Mouse (Mus musculus) embryonic facial prominence, embryonic 13.5 days (tissue): Measurements from ENCODE around the gene Zfp426. TPM values are rescaled to one million over a fixed set of nuclear protein-coding genes. Genes with fewer than 3 reads are reported as not detected.

Source experiments
- ATAC-seq: fragments of 200-750 bp; cut with Nextera tagmentation; 2 replicates; pipeline ENCODE4 v1.8.0; 2017; ENCODE audit warnings: low read depth; ENCODE audit not compliant: insufficient number of reproducible peaks, insufficient read depth, low FRiP score, low TSS enrichment
- H3K27ac ChIP-seq: fragments of 300-500 bp; sonication (generic); 2 replicates; pipeline ENCODE4 v1.5.1; 2015; ENCODE audit warnings: moderate library complexity, mild to moderate bottlenecking, inconsistent platforms
- H3K27me3 ChIP-seq: fragments of 300-500 bp; sonication (generic); 2 replicates; pipeline ENCODE4 v1.6.1; 2015; ENCODE audit warnings: mild to moderate bottlenecking, inconsistent platforms
- H3K36me3 ChIP-seq: fragments of 300-500 bp; sonication (generic); 2 replicates; pipeline ENCODE4 v1.6.1; 2015; ENCODE audit warnings: mild to moderate bottlenecking, inconsistent platforms
- H3K4me1 ChIP-seq: fragments of 300-500 bp; sonication (generic); 2 replicates; pipeline ENCODE4 v1.6.1; 2015; ENCODE audit warnings: inconsistent platforms
- H3K4me2 ChIP-seq: fragments of 300-500 bp; sonication (generic); 2 replicates; pipeline ENCODE4 v1.6.1; 2015; ENCODE audit warnings: moderate library complexity, mild to moderate bottlenecking, inconsistent platforms
- H3K4me3 ChIP-seq: fragments of 300-500 bp; sonication (generic); 2 replicates; pipeline ENCODE4 v1.5.1; 2015; ENCODE audit warnings: mild to moderate bottlenecking, inconsistent platforms
- H3K9ac ChIP-seq: fragments of 300-500 bp; sonication (generic); 2 replicates; pipeline ENCODE4 v1.6.1; 2015; ENCODE audit warnings: mild to moderate bottlenecking, inconsistent platforms
- H3K9me3 ChIP-seq: fragments of 300-500 bp; sonication (generic); 2 replicates; pipeline ENCODE4 v1.6.1; 2016; ENCODE audit warnings: inconsistent platforms
- WGBS: fragments of 180-500 bp; shearing (Covaris S2); methylation state at CpG from one replicate; pipeline ENCODE4 v1.1.7; 2015; ENCODE audit warnings: mixed read lengths; 5-methylcytosine and 5-hydroxymethylcytosine counted together
- polyA plus RNA-seq: library from polyadenylated mRNA; unstranded; fragments of >200 nt; fragmentation: Nextera tagmentation; extraction: Ambion mirVana; gene quantifications from 2 replicates; pipeline ENCODE4 v1.2.1, GENCODE M21; 2015

Gene Zfp426
- polyA plus RNA-seq, 1 experiment from 2014 or later = 23.9 TPM

DNA sequence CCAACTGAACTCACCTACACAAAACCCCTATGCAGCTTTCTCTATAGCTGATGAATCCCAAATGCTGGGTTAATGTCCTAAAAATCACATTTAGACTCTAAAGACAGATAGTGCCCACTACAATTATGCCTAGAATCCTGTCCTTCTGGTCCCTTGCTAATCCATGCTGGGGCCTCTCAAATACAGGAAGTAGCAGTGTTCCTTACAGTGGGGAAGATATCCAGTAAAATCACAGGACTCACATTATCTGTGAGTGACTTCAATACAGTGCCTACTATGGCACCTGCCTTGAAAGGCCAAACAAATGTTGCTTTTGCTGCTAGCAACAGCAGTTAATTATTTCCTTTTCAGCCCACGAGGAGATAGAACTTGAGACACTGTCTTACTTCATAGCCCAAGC lies 17.8 kb upstream of the Zfp426 start:
- ATAC-seq = no peak
- WGBS = 28% methylated on average over 1 of the region's 1 CpGs
- Histone ChIP-seq H3K4me1 (peaks cover 24% of the 10 kb centered on the region), H3K27ac (no peak overlapping the region), H3K4me2 (no peak overlapping the region), H3K36me3 (peaks cover 74% of the 10 kb centered on the region), H3K4me3 (no peak overlapping the region), H3K9me3 (no peaks in the 10 kb centered on the region), H3K27me3 (no peaks in the 10 kb centered on the region), H3K9ac (no peak overlapping the region)

DNA sequence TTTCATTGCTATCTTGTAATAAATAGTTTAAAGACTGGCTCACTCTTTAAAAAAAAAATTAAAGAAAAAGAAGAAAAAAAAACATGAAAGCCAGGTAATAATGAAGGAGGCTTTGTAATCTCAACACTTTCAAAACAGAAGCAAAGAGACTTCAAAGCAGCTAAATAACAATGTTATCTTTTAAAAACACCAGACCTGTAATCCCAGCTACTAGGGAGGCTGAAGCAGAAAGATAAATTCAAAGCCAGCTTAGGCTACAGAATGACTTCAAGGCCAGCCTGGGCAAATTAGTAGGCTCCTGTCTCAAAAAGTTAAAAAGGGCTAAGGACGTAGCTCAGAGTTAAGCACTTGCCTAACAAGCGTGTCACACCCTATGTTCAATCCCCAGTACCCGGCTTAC lies 17.1 kb upstream of the Zfp426 start:
- H3K4me3 ChIP-seq = no peak overlapping the region
- H3K36me3 ChIP-seq = peaks cover 74% of the 10 kb centered on the region
- no peak overlapping the region for H3K9ac ChIP-seq
- no peaks in the 10 kb centered on the region for H3K27me3 ChIP-seq
- no peak overlapping the region for H3K27ac ChIP-seq
- ATAC-seq = no peak
- peaks cover 19% of the 10 kb centered on the region for H3K4me1 ChIP-seq
- no peak overlapping the region for H3K4me2 ChIP-seq
- WGBS = 84% methylated on average over 3 of the region's 3 CpGs
- H3K9me3 ChIP-seq = no peaks in the 10 kb centered on the region

DNA sequence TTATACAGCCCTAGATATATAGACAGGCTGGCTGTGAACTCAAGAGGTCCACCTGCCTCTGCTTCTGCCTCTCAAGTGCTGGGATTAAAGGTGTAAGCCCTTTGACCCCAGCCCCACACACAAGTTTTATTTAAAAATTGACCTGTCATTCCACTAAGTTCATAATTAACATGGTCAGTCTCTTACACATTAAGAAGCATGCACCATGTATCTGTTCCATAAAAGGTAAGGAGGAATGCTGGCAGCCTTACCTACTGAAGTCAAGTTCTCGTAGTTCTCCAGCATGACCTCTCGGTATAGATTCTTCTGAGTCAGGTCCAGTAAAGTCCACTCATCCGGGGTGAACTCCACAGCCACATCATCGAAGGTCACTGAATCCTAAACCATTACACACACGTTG lies 12.3 kb upstream of the Zfp426 start:
- Histone ChIP-seq H3K4me3 (no peak overlapping the region), H3K9ac (no peak overlapping the region), H3K27me3 (no peaks in the 10 kb centered on the region), H3K9me3 (no peaks in the 10 kb centered on the region), H3K27ac (no peak overlapping the region), H3K36me3 (peaks cover 73% of the 10 kb centered on the region), H3K4me2 (no peak overlapping the region), H3K4me1 (no peaks in the 10 kb centered on the region)
- WGBS = 92% methylated on average over 5 of the region's 5 CpGs
- ATAC-seq = no peak

DNA sequence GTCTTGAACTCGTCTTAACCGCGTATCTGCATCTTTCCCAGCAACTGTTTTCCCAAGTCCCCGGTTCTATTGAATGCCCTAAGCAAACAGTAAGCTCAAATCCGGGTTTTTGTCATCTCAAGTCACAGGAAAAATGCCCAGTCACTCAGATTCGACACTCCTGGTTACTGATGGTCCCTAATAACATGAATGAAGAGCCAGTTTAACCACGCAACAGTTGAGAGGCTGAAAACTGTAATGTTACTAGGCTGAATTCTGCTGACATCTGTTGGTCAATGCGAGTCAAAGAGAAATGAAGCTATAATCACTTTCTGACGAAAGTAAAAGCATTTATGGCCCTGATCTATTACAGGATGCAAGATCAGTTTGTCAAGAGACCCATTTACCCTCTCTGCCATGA lies 735 bp upstream of the Zfp426 start:
- 5% methylated on average over 9 of the region's 9 CpGs for WGBS
- H3K36me3 ChIP-seq = peaks cover 33% of the 10 kb centered on the region
- H3K4me3 ChIP-seq = peak overlapping the region; percentile 86
- peak overlapping the region; percentile 78 for H3K4me2 ChIP-seq
- no peaks in the 10 kb centered on the region for H3K27me3 ChIP-seq
- no peak for ATAC-seq
- H3K9ac ChIP-seq = peak overlapping the region; percentile 93
- H3K9me3 ChIP-seq = no peaks in the 10 kb centered on the region
- H3K4me1 ChIP-seq = peaks cover 27% of the 10 kb centered on the region
- peak overlapping the region; percentile 98 for H3K27ac ChIP-seq

DNA sequence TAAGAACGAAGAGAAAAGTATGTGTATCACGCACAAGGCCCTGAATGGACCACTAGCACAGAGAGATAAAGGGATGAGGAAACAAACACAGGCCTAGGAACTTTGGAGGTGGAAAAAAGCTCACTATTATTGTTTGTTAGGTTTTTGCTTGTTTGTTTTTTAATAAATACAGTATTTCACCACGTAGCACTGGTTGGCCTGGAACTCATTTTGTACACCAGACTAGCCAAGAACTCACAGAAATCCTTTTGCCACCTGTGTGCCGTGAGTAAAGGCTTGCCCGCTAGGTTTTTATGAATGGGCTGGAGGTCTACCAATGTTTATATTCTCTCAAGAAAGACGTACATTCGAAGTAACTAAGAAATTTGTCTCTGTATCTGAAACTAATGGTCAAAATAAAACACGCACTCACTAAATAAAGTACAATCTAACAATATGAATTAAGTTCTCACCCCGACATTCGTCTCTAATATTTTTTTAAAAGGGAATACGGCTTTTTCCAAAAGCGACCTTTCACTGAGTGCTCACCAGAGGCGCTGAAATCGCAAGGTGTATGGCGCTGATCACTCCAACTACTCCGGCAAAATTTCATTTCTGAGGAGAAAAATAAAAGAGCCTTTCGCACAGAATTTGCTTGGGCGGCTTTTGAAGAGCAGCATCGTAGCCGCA lies 554 bp downstream of the Zfp426 start:
- H3K4me2 ChIP-seq = peak overlapping the region; percentile 78
- H3K4me1 ChIP-seq = peaks cover 27% of the 10 kb centered on the region
- 11% methylated on average over 20 of the region's 20 CpGs for WGBS
- no peaks in the 10 kb centered on the region for H3K9me3 ChIP-seq
- H3K36me3 ChIP-seq = peaks cover 20% of the 10 kb centered on the region
- no peak for ATAC-seq
- H3K27me3 ChIP-seq = no peaks in the 10 kb centered on the region
- peak overlapping the region; percentile 93 for H3K9ac ChIP-seq
- peak overlapping the region; percentile 86 for H3K4me3 ChIP-seq
- peak overlapping the region; percentile 98 for H3K27ac ChIP-seq

DNA sequence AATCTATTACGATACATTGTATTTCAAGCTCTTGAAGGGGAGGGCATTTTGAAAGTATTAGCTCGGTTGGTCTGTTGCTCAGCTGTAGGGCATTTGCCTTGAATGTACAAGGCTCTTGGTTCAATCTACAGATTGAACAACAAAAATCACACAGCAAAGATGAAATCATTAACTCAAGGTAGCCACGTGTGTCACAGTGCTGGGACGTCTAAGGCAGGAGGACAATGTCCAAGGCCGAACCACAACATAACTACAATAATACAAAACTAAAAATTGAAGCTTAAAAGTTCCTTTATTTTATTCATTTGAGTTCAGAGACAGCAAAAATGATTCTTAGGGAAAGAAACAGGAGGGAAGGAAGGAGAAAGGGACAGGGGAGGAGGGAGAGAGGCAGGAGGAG lies 3.0 kb downstream of the Zfp426 start:
- no peak overlapping the region for H3K4me2 ChIP-seq
- WGBS = 88% methylated on average over 5 of the region's 5 CpGs
- no peaks in the 10 kb centered on the region for H3K9me3 ChIP-seq
- ATAC-seq = no peak
- H3K27ac ChIP-seq = no peak overlapping the region
- peaks cover 27% of the 10 kb centered on the region for H3K4me1 ChIP-seq
- no peak overlapping the region for H3K9ac ChIP-seq
- H3K36me3 ChIP-seq = peaks cover 23% of the 10 kb centered on the region
- no peak overlapping the region for H3K4me3 ChIP-seq
- no peaks in the 10 kb centered on the region for H3K27me3 ChIP-seq

DNA sequence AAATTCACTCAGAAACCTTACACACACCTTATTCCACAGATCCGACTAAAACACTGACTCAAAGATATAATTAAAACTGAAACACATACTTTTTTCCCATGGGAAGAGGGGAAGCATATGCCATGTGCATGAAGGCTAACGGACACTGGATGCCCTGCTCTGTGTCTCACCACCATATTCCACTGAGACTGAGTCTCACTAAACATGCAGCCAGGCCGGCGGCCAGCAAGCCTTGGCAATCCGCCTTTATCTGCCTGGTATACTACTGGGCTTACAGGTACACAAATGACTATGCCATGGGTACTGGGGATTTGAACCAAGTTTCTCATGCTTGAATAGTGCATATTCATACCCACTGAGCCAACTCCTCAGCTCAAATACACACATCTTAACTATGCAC lies 13.2 kb downstream of the Zfp426 start:
- WGBS = 91% methylated on average over 5 of the region's 5 CpGs
- Histone ChIP-seq H3K4me3 (no peak overlapping the region), H3K27me3 (no peaks in the 10 kb centered on the region), H3K4me1 (no peaks in the 10 kb centered on the region), H3K9ac (no peak overlapping the region), H3K36me3 (peaks cover 75% of the 10 kb centered on the region), H3K9me3 (no peaks in the 10 kb centered on the region), H3K27ac (no peak overlapping the region), H3K4me2 (no peak overlapping the region)
- no peak for ATAC-seq

DNA sequence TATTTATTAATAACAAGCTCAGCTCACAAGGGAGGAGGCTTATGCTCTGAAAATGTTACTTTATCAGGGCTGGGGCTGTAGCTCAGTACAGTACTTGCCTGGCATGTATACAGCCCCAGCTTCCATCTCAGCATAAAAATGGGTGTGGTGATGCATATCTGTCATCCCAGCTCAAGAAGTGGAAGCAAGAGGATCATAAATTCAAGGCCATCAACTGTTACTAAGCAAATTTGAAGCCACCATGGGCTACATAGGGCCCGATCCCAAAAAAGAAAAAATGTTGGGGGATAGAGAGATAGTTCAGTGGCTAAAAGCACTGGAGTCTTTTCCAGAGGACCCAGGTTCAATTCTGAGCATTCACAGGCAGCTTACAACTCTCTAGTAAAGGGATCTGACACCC lies 15.9 kb downstream of the Zfp426 start:
- Histone ChIP-seq H3K4me3 (no peak overlapping the region), H3K4me1 (no peaks in the 10 kb centered on the region), H3K4me2 (no peak overlapping the region), H3K9me3 (no peaks in the 10 kb centered on the region), H3K27me3 (no peaks in the 10 kb centered on the region), H3K27ac (no peak overlapping the region), H3K9ac (no peak overlapping the region), H3K36me3 (peaks cover 76% of the 10 kb centered on the region)
- ATAC-seq = no peak
- WGBS = 92% methylated on average over 1 of the region's 1 CpGs

DNA sequence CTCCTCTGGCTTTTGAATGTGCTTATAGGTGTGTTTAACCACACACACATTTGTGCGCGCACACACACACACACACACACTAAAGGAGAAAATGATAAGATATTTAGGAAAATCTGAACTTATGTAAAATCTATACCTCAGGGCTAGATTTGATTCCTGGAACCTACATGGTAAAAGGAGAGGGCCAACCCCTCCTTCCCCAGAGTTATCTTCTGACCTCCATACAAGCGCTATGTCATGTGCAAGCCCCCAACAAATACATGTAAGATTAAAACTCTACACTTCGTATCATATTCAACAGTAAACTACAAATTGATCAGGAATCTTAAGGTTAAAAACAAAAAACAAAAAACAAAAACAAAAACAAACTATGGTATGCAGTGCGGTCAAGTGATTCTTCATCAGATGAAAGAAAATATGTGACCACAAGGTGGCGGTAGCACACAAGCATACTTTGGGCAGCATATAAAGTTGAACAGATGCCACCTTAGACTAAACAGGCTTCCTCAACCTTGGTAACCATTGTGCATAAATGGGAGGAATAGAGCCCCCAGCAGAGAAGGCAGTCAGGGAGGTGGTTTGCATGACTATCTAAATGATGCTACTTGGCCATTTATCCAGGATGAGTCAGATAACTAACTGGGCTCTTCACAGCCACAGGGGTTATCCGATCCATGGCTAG lies 25.6 kb downstream of the Zfp426 start:
- H3K9ac ChIP-seq = no peak overlapping the region
- H3K9me3 ChIP-seq = peaks cover 21% of the 10 kb centered on the region
- no peaks in the 10 kb centered on the region for H3K4me1 ChIP-seq
- no peak for ATAC-seq
- H3K36me3 ChIP-seq = peaks cover 34% of the 10 kb centered on the region
- WGBS = 56% methylated on average over 7 of the region's 7 CpGs
- H3K4me3 ChIP-seq = no peak overlapping the region
- no peak overlapping the region for H3K27ac ChIP-seq
- peaks cover 3% of the 10 kb centered on the region; the same call in 1 of the 2 replicates for H3K27me3 ChIP-seq
- no peak overlapping the region for H3K4me2 ChIP-seq

DNA sequence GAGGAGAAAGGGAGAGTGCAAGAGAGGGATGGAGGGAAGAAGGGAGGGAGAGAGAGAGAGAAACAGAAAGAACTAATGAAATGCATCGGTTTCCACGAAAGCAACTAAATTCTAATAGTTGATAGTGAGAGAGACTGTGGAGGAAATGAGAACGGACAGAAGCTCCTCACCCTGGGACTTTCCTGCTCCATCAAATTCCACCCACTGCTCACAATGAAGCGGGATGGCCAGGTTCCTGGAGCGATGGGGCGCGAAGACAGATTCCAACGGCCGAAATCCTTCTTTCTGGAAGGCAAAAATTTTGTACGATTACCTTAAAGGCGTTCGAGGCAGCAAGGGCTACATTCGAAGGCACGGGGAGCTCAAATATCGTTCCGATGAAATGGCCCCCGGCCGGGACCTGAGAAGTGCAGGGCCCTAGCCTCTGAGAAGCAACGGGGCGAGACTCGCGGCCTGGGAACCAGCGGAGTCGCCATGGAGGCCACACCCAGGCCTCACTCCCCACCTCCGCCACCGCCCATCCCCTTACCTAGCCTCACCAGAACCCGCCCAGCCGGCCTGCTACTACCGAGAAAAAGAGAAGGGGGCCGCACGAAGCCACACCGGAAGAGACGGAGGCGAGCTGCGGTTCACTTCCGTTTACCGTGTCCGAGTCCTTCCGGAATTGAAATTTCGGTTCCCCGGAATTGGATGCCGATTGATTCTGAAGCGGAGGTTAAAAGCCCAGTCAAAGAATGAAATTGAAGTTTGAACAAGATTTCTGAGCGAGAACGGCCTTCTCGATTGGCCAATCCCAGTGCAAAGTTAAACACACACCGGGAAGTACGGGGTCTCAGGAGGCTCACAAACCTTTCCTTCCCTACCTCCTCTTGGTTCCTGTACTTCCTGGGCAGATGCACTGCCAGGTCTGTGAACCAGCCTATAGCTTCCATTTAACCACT lies 32.9 kb downstream of the Zfp426 start, which contains the start of gene Zfp26:
Gene Zfp26 (minus strand): TSS at position 786 of the 941 bp plus-strand sequence.
- under 1% methylated on average over 48 of the region's 48 CpGs for WGBS
- peak; percentile 85 for ATAC-seq

DNA sequence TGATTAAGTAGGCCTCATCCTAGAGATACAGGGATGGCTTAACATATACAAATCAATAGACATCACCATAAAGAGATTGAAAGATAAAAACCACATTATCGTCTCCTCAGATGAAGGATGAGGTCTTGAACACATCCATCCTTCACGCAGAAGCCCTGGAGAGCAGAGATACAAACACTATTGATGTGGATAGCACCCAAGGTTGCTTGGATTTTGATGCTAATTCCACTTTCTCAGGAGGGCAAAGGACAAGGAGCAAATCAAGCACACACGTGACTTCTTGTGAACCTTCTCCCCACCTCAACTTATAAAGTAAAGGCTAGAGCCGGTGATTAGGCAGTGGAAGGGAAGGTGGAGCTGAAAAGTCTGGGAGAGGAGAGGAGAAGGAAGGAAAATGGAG lies 38.9 kb downstream of the Zfp426 start:
- WGBS = 92% methylated on average over 4 of the region's 4 CpGs
- Histone ChIP-seq H3K36me3 (peaks cover 65% of the 10 kb centered on the region), H3K4me3 (no peak overlapping the region), H3K4me2 (no peak overlapping the region), H3K9ac (no peak overlapping the region), H3K9me3 (peaks cover 2% of the 10 kb centered on the region; the same call in 1 of the 2 replicates), H3K4me1 (peaks cover 8% of the 10 kb centered on the region), H3K27me3 (no peaks in the 10 kb centered on the region), H3K27ac (no peak overlapping the region)
- ATAC-seq = no peak

More for the DNA sequence above, 32.9 kb downstream of the Zfp426 start, which contains the start of gene Zfp26:
- H3K27me3 ChIP-seq = no peaks in the 10 kb centered on the region
- peaks cover 29% of the 10 kb centered on the region for H3K36me3 ChIP-seq
- peak within 1 kb of the TSS; percentile 94 for H3K9ac ChIP-seq
- H3K4me1 ChIP-seq = peaks cover 12% of the 10 kb centered on the region
- no peaks in the 10 kb centered on the region for H3K9me3 ChIP-seq
- H3K27ac ChIP-seq = peak within 1 kb of the TSS; percentile 94
- H3K4me2 ChIP-seq = peak within 1 kb of the TSS; percentile 86
- H3K4me3 ChIP-seq = peak within 1 kb of the TSS; percentile 80
